Mouse (Mus musculus): ENCODE results near the gene Efcab6.

- TF ChIP-seq POLR2A (IDR thresholded peaks at IDR 0.05; ENCODE audit: borderline replicate concordance, extremely low read depth, low read depth, low read length) (no peak), CTCF (IDR thresholded peaks at IDR 0.05; ENCODE audit: insufficient read depth, low read length) (peak; percentile 35; the same call in 1 of the 2 replicates)
Observed at GRCm38 (mm10) chr15:83997550-83997949, 67.6 kb downstream of the Efcab6 start.
